9 mouse cellular contexts compared by ENCODE assay signal in the genomic region with DNA sequence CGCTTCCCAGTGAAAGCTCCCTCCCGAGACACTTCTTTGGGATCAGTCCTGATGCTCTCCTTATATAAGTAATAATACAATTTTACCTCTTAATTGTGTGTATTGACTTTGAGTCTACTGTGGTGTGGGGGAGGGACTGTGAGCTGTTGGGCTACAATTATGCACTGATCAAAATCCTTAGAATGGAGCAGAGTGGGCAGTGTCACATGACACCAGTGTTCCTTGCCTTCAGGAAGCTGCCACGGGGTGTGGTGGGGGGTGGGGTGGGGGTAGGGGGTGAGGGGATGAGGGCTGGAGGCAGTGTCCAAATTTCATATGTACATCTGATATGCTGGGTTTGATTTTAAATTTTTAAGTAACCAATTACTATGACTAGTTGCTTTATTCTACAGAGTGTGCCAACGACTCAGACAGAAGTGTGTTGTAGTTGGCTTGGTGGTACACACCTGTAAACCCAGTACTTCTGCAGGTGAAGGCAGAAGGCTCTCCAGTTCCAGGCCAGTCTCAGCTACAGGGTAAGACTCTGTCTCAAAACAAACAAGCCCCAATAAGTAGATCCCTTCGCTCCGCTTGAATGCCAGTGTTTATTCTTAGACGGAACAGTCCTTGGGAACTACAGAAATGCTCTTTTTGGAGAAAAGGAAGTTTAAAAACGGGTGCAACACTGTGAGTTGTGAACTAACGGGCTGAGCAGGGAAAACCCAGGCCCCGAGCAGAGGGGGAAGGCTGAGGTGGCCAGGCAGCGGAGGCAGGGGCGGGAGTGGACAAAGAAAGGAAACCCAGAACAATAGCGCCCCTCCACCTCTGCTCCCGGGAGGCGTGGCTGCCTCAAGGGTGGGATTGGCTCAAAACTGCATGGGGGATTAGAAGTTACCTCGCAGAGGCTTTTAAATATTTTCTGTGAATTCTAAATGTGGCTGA. TPM values are rescaled to one million over a fixed set of nuclear protein-coding genes. Genes with fewer than 3 reads are reported as not detected.
A peak's percentile ranks its signal among the peaks of the same experiment; 100 is the strongest.
DNase-seq lines count a peak whose midpoint lies in the region; ATAC-seq and TF ChIP-seq lines count a peak whose summit lies in the region.
"Had no signal": no experiment of that assay in that cellular context is flagged by ENCODE, and none has a peak within 500 bp of the region (broad histone marks: within the 10 kb centered on the region; RNA-seq: fewer than 3 reads in every experiment).

No protein-coding gene starts in this region.

- peak; percentile 10 for DNase-seq in hindlimb bud, embryonic 11.5 days (ENCODE audit: extremely low spot score, low read depth, low spot score)
- DNase-seq in liver, embryonic 13.5 days, result no peak
- peak; percentile 78 for DNase-seq in neural tube, embryonic 11.5 days (ENCODE audit: low spot score)
- DNase-seq in left cerebral cortex, adult 11 months (ENCODE audit: low spot score), result no peak

- ATAC-seq in common myeloid progenitor, adult 5-6 weeks (replicated peaks; ENCODE audit: low read depth, poor library complexity, severe bottlenecking), result peak; percentile 89
- peak; percentile 74 for ATAC-seq in granulocyte monocyte progenitor cell, adult 5-6 weeks (replicated peaks; ENCODE audit: poor library complexity, severe bottlenecking)
- ATAC-seq in liver, embryonic 13.5 days (ENCODE audit: low read depth), result no peak
- peak; percentile 74 for ATAC-seq in neural tube, embryonic 11.5 days (ENCODE audit: insufficient read depth, low FRiP score, low TSS enrichment)
- ATAC-seq in CD4-positive, CD25-positive, alpha-beta regulatory T cell, adult 4 months, result no peak

- 19% methylated on average over 16 of the region's 16 CpGs for WGBS in liver, embryonic 13.5 days (ENCODE audit: insufficient replicate concordance)
- 12% methylated on average over 16 of the region's 16 CpGs for WGBS in neural tube, embryonic 11.5 days

- no peak overlapping the region for H3K27ac ChIP-seq in liver, embryonic 13.5 days
- H3K27ac ChIP-seq in neural tube, embryonic 11.5 days (ENCODE audit: low read depth, low read length), result peak overlapping the region; percentile 51

- no peak for TF ChIP-seq CTCF in E14TG2a.4 (conservative IDR thresholded peaks at IDR 0.05; ENCODE audit: low read length)

- 0 out of 2 replicates have a peak overlapping the region, but pooled peaks have one; percentile 26 for H3K9ac ChIP-seq in liver, embryonic 13.5 days
- peak overlapping the region; percentile 58 for H3K9ac ChIP-seq in neural tube, embryonic 11.5 days (ENCODE audit: low read length)

- no peaks in the 10 kb centered on the region for H3K36me3 ChIP-seq in E14TG2a.4 (ENCODE audit: insufficient read depth, low read length)
- no peaks in the 10 kb centered on the region for H3K36me3 ChIP-seq in liver, embryonic 13.5 days
- H3K36me3 ChIP-seq in neural tube, embryonic 11.5 days (ENCODE audit: control insufficient read depth, insufficient read depth, low read length), result no peaks in the 10 kb centered on the region
- H3K36me3 ChIP-seq: G1E had no signal

- peaks cover 5% of the 10 kb centered on the region; the same call in 1 of the 2 replicates for H3K9me3 ChIP-seq in E14TG2a.4 (ENCODE audit: low read length)
- H3K9me3 ChIP-seq in liver, embryonic 13.5 days (replicated peaks), result no peaks in the 10 kb centered on the region
- no peaks in the 10 kb centered on the region for H3K9me3 ChIP-seq in neural tube, embryonic 11.5 days (ENCODE audit: control insufficient read depth, low read length)
- H3K9me3 ChIP-seq: G1E had no signal

- H3K4me2 ChIP-seq in liver, embryonic 13.5 days, result peak overlapping the region; percentile 48
- peak overlapping the region; percentile 45 for H3K4me2 ChIP-seq in neural tube, embryonic 11.5 days (ENCODE audit: low read depth)

- H3K27me3 ChIP-seq in E14TG2a.4 (ENCODE audit: insufficient read depth, low read length), result no peaks in the 10 kb centered on the region
- no peaks in the 10 kb centered on the region for H3K27me3 ChIP-seq in liver, embryonic 13.5 days
- H3K27me3 ChIP-seq in neural tube, embryonic 11.5 days (ENCODE audit: control insufficient read depth, insufficient read depth, low read length), result no peaks in the 10 kb centered on the region

- H3K4me1 ChIP-seq in E14TG2a.4 (replicated peaks; ENCODE audit: low read depth, low read length), result peaks cover 15% of the 10 kb centered on the region
- H3K4me1 ChIP-seq in liver, embryonic 13.5 days (replicated peaks), result 0 out of 2 replicates have a peak, but pooled peaks cover 4% of the 10 kb centered on the region
- 0 out of 2 replicates have a peak, but pooled peaks cover 2% of the 10 kb centered on the region for H3K4me1 ChIP-seq in neural tube, embryonic 11.5 days (ENCODE audit: control insufficient read depth, insufficient read depth, low read length)

- peak overlapping the region; percentile 55 for H3K4me3 ChIP-seq in E14TG2a.4 (replicated peaks; ENCODE audit: low read length)
- peak overlapping the region; percentile 29 for H3K4me3 ChIP-seq in liver, embryonic 13.5 days (replicated peaks)
- H3K4me3 ChIP-seq in neural tube, embryonic 11.5 days (ENCODE audit: low read depth, low read length), result 0 out of 2 replicates have a peak overlapping the region, but pooled peaks have one; percentile 8

RNA-seq across cellular contexts. Expression of gene Xpo1, which starts 45.0 kb away (rescaled TPM):
- total RNA-seq in common myeloid progenitor, adult 5-6 weeks (2017), result 250 and 261 TPM in 2 replicates
- 99.8 and 102 TPM in 2 replicates for total RNA-seq in granulocyte monocyte progenitor cell, adult 5-6 weeks (2014; fragmentation: Nextera tagmentation)
- total RNA-seq in granulocyte monocyte progenitor cell, adult 5-6 weeks (2017), result 272 and 274 TPM in 2 replicates
- polyA plus RNA-seq in liver, embryonic 13.5 days (2015; fragmentation: Nextera tagmentation; extraction: Ambion mirVana), result 51.4 and 71.1 TPM in 2 replicates
- 161 TPM in 2 replicates for polyA plus RNA-seq in neural tube, embryonic 11.5 days (2014; fragmentation: Nextera tagmentation; extraction: Ambion mirVana)
- polyA plus RNA-seq in CD4-positive, CD25-positive, alpha-beta regulatory T cell, adult 4 months (2017; shearing (Covaris generic)), result 10 to 100 TPM; 40.0 to 44.2 TPM

Comparison
In these comparisons a context has a peak if more than half of its experiments do, and no peak if none do; other contexts are left out.
1. ATAC-seq: peak in common myeloid progenitor, adult 5-6 weeks (single experiment), granulocyte monocyte progenitor cell, adult 5-6 weeks (single experiment) and neural tube, embryonic 11.5 days (single experiment); none in liver, embryonic 13.5 days (single experiment) and CD4-positive, CD25-positive, alpha-beta regulatory T cell, adult 4 months (single experiment).
2. DNase-seq: peak in hindlimb bud, embryonic 11.5 days (single experiment) and neural tube, embryonic 11.5 days (single experiment); none in liver, embryonic 13.5 days (single experiment) and left cerebral cortex, adult 11 months (single experiment).
3. Peak in every context shown above with its lines, with median percentiles within 50 percentile points of each other: H3K4me3 ChIP-seq.